Comparison of ENCODE assay signal across 8 mouse cellular contexts in the genomic region with DNA sequence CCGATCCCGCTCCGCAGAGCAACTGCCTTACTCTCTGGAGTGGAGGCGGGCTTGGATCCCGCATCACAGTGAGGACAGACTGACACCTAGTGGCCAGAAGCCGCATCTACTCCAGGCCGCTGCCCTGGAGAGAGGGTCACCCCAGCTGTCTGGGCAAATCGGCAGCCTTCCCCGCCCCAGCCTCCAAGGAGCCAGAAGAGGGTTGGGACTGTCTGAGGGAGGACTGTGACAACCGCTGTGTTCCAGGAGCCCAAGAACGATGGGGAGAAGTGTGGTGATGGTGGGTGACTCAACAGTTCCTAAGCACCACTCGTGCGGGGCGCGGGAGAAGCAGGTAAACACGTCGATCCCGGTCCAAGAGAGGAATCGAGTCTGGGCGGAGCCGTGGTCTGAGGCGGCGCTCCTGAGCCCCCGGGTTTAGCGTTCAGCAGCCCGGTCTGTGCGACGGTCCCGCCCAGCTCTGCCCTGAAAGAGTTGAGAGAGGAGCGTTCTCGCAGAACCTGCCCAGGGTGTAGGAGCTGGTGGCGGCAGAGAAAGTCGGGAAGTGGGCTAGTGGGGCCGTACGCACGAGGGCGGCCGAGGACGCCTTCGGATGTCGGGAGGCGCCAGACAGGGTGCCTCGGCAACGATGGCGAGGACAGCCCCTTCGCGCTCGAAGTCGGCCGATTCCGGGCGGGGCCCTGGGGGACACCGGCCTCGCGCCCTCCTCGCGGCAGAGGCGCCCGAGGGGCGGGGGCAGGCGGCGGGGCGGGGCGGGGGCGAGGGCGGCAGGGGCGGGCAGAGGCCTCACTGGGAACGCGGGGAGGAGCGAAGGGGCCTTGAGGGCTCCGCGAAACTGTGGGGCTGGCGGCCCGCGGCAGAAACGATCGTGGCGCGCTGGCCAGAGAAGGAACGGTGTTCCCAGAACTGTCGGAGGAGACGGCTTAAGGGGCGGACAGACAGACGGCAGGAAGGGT. TPM values are rescaled to one million over a fixed set of nuclear protein-coding genes. Genes with fewer than 3 reads are reported as not detected.
DNase-seq lines count a peak whose midpoint lies in the region; ATAC-seq and TF ChIP-seq lines count a peak whose summit lies in the region.

No protein-coding gene starts in this region.

- TF ChIP-seq POLR2A in cortical plate, adult 2 months (IDR thresholded peaks at IDR 0.05; ENCODE audit: extremely low read depth, insufficient read depth, low read length): peak; percentile 39; the same call in 1 of the 2 replicates

- WGBS in macrophage (ENCODE audit: missing documents): under 1% methylated on average over 82 of the region's 84 CpGs

- peak; percentile 58 for ATAC-seq in activated CD4-positive, CD25-positive, alpha-beta regulatory T cell, adult 4 months

- H3K36me3 ChIP-seq in macrophage (ENCODE audit: inconsistent target): peaks cover 11% of the 10 kb centered on the region; the same call in 1 of the 2 replicates

- H3K4me1 ChIP-seq in cortical plate, adult 2 months (ENCODE audit: control insufficient read depth, insufficient read depth, low read length): 0 out of 2 replicates have a peak, but pooled peaks cover 2% of the 10 kb centered on the region

- intact Hi-C loops in left cerebral cortex, adult 2 months (cut with DNase I): loop anchor here (1.0 to 5.0 kb wide), 3 partner anchors 19 to 141 kb away; a partner anchor contains a TSS

- DNase-seq in gastrocnemius, adult 8-10 months (ENCODE audit: low spot score in 2 of 2): peak; percentile 92 to 93
- DNase-seq in hindlimb bud, embryonic 11.5 days (ENCODE audit: extremely low spot score, low read depth, low spot score): peak; percentile 89
- DNase-seq in left cerebral cortex, adult 2 months (ENCODE audit: extremely low spot score in 1 of 2, low spot score in 2 of 2): peak; percentile 92 to 95
- peak; percentile 88 for DNase-seq in retina, postnatal 7 days (ENCODE audit: low read depth, low spot score)
- DNase-seq in urinary bladder, adult 2 months (ENCODE audit: low spot score): peak; percentile 83

- peak; percentile 91 for TF ChIP-seq CTCF in cortical plate, adult 2 months (IDR thresholded peaks at IDR 0.05; ENCODE audit: extremely low read depth, insufficient read depth, low read length)
- TF ChIP-seq CTCF in left cerebral cortex, adult 2 months (IDR thresholded peaks at IDR 0.05): peak; percentile 99

- peaks cover 22% of the 10 kb centered on the region for H3K79me2 ChIP-seq in macrophage (ENCODE audit: inconsistent target)

- peak overlapping the region; percentile 66 for H3K27ac ChIP-seq in cortical plate, adult 2 months (ENCODE audit: insufficient read depth, low read length)
- peak overlapping the region; percentile 80 for H3K27ac ChIP-seq in left cerebral cortex, adult 2 months
- peak overlapping the region; percentile 54 for H3K27ac ChIP-seq in macrophage

- peak overlapping the region; percentile 26 for H3K4me3 ChIP-seq in cortical plate, adult 2 months (ENCODE audit: insufficient read depth, low read length)
- peak overlapping the region; percentile 52 for H3K4me3 ChIP-seq in left cerebral cortex, adult 2 months
- H3K4me3 ChIP-seq in macrophage (ENCODE audit: inconsistent target): peak overlapping the region; percentile 69

RNA-seq across cellular contexts. Expression of a gene that starts 1.7 kb away (rescaled TPM):
- polyA plus RNA-seq in activated CD4-positive, CD25-positive, alpha-beta regulatory T cell, adult 4 months (2017; shearing (Covaris generic)): 1 to 10 TPM; 2.3 to 4.3 TPM
- polyA plus RNA-seq in cortical plate, adult 2 months (2012; rRNA removed): 83.0 and 84.4 TPM in 2 replicates
- total RNA-seq in gastrocnemius, adult 8-10 months (2022): 1 to 10 TPM in 1 of 4 experiments, under 1 TPM in 3; 0.56 to 1.7 (median 0.64) TPM
- total RNA-seq in left cerebral cortex, adult 2 months (2021): 10 to 100 TPM; 24.4 to 27.7 TPM
- 10 to 100 TPM in 1 of 26 experiments, 1 to 10 TPM in 25; 1.3 to 10.0 (median 5.1) TPM for total RNA-seq in macrophage (2018; cell fraction: chromatin; rRNA removed)
- total RNA-seq in macrophage (2018; cell fraction: cytosol; rRNA removed): 1 to 10 TPM in 3 of 26 experiments, under 1 TPM in 23; 0.09 to 1.3 (median 0.41) TPM
- total RNA-seq in macrophage (2018; cell fraction: nucleus; rRNA removed): 1 to 10 TPM; 1.4 to 9.8 (median 3.1) TPM
- 0.76 to 1.4 TPM (median 1.1 TPM) in 3 replicates for polyA plus RNA-seq in macrophage (2018)
- polyA plus RNA-seq in urinary bladder, adult 2 months (2012; rRNA removed): 24.1 and 33.5 TPM in 2 replicates

RNA-seq across cellular contexts. Expression of a gene that starts 1.7 kb away (rescaled TPM):
- polyA plus RNA-seq in activated CD4-positive, CD25-positive, alpha-beta regulatory T cell, adult 4 months (2017; shearing (Covaris generic)): 10 to 100 TPM in 1 of 2 experiments, 1 to 10 TPM in 1; 9.4 to 13.2 TPM
- 5.4 and 6.2 TPM in 2 replicates for polyA plus RNA-seq in cortical plate, adult 2 months (2012; rRNA removed)
- total RNA-seq in gastrocnemius, adult 8-10 months (2022): under 1 TPM; 0.19 to 0.73 (median 0.50) TPM
- total RNA-seq in left cerebral cortex, adult 2 months (2021): 1 to 10 TPM; 3.0 to 3.1 TPM
- total RNA-seq in macrophage (2018; cell fraction: chromatin; rRNA removed): 1 to 10 TPM; 1.5 to 9.9 (median 3.2) TPM
- total RNA-seq in macrophage (2018; cell fraction: cytosol; rRNA removed): 1 to 10 TPM in 12 of 26 experiments, under 1 TPM in 14; 0.55 to 1.6 (median 0.95) TPM
- total RNA-seq in macrophage (2018; cell fraction: nucleus; rRNA removed): 1 to 10 TPM in 24 of 26 experiments, under 1 TPM in 2; 0.47 to 9.1 (median 2.0) TPM
- 0.89 to 2.2 TPM (median 1.7 TPM) in 3 replicates for polyA plus RNA-seq in macrophage (2018)
- polyA plus RNA-seq in urinary bladder, adult 2 months (2012; rRNA removed): 14.4 and 19.7 TPM in 2 replicates

RNA-seq across cellular contexts. Expression of a gene that starts 5.2 kb away (rescaled TPM):
- 1,000 to 10,000 TPM; 3,988 to 4,036 TPM for polyA plus RNA-seq in activated CD4-positive, CD25-positive, alpha-beta regulatory T cell, adult 4 months (2017; shearing (Covaris generic))
- polyA plus RNA-seq in cortical plate, adult 2 months (2012; rRNA removed): 1,200 and 1,274 TPM in 2 replicates
- total RNA-seq in gastrocnemius, adult 8-10 months (2022): 100 to 1,000 TPM; 671 to 835 (median 744) TPM
- total RNA-seq in left cerebral cortex, adult 2 months (2021): 100 to 1,000 TPM; 647 to 724 TPM
- 100 to 1,000 TPM in 1 of 26 experiments, 10 to 100 TPM in 24, 1 to 10 TPM in 1; 9.7 to 338 (median 26.6) TPM for total RNA-seq in macrophage (2018; cell fraction: chromatin; rRNA removed)
- total RNA-seq in macrophage (2018; cell fraction: cytosol; rRNA removed): 1,000 to 10,000 TPM in 18 of 26 experiments, 100 to 1,000 TPM in 8; 835 to 2,671 (median 1,320) TPM
- total RNA-seq in macrophage (2018; cell fraction: nucleus; rRNA removed): 100 to 1,000 TPM in 25 of 26 experiments, 10 to 100 TPM in 1; 95.2 to 281 (median 157) TPM
- polyA plus RNA-seq in macrophage (2018): 1,342 to 2,240 TPM (median 1,907 TPM) in 3 replicates
- polyA plus RNA-seq in urinary bladder, adult 2 months (2012; rRNA removed): 2,424 and 3,048 TPM in 2 replicates

RNA-seq across cellular contexts. Expression of a gene that starts 10.0 kb away (rescaled TPM):
- polyA plus RNA-seq in activated CD4-positive, CD25-positive, alpha-beta regulatory T cell, adult 4 months (2017; shearing (Covaris generic)): not detected
- 46.6 and 56.0 TPM in 2 replicates for polyA plus RNA-seq in cortical plate, adult 2 months (2012; rRNA removed)
- 1 to 10 TPM; 1.6 to 5.5 (median 3.4) TPM for total RNA-seq in gastrocnemius, adult 8-10 months (2022)
- total RNA-seq in left cerebral cortex, adult 2 months (2021): 10 to 100 TPM; 19.0 to 19.7 TPM
- total RNA-seq in macrophage (2018; cell fraction: chromatin; rRNA removed): 10 to 100 TPM in 12 of 26 experiments, 1 to 10 TPM in 14; 3.0 to 27.1 (median 7.6) TPM
- total RNA-seq in macrophage (2018; cell fraction: cytosol; rRNA removed): 10 to 100 TPM in 13 of 26 experiments, 1 to 10 TPM in 13; 3.8 to 19.3 (median 10.0) TPM
- 10 to 100 TPM in 9 of 26 experiments, 1 to 10 TPM in 15, under 1 TPM in 2; 0.62 to 23.2 (median 6.5) TPM for total RNA-seq in macrophage (2018; cell fraction: nucleus; rRNA removed)
- polyA plus RNA-seq in macrophage (2018): 8.9 to 23.0 TPM (median 16.1 TPM) in 3 replicates
- polyA plus RNA-seq in urinary bladder, adult 2 months (2012; rRNA removed): 66.7 and 79.2 TPM in 2 replicates

RNA-seq across cellular contexts. Expression of a gene that starts 12.8 kb away (rescaled TPM):
- polyA plus RNA-seq in activated CD4-positive, CD25-positive, alpha-beta regulatory T cell, adult 4 months (2017; shearing (Covaris generic)): 1 to 10 TPM; 3.4 to 5.0 TPM
- 17.1 and 19.6 TPM in 2 replicates for polyA plus RNA-seq in cortical plate, adult 2 months (2012; rRNA removed)
- total RNA-seq in gastrocnemius, adult 8-10 months (2022): 1 to 10 TPM; 2.9 to 3.5 (median 3.2) TPM
- total RNA-seq in left cerebral cortex, adult 2 months (2021): 10 to 100 TPM; 10.5 to 10.6 TPM
- total RNA-seq in macrophage (2018; cell fraction: chromatin; rRNA removed): 1 to 10 TPM in 2 of 26 experiments, under 1 TPM in 10, not detected in 14; 0.12 to 4.0 (median 0.38) TPM
- total RNA-seq in macrophage (2018; cell fraction: cytosol; rRNA removed): under 1 TPM; 0.08 to 0.44 (median 0.20) TPM
- 1 to 10 TPM in 1 of 26 experiments, under 1 TPM in 17, not detected in 8; 0.22 to 1.2 (median 0.33) TPM for total RNA-seq in macrophage (2018; cell fraction: nucleus; rRNA removed)
- 0.32 to 0.47 TPM (median 0.40 TPM) in 3 replicates for polyA plus RNA-seq in macrophage (2018)
- 20.4 and 26.1 TPM in 2 replicates for polyA plus RNA-seq in urinary bladder, adult 2 months (2012; rRNA removed)

Comparison
In these comparisons a context has a peak if more than half of its experiments do, and no peak if none do; other contexts are left out.
1. Peak in every context shown above with its lines: DNase-seq, ATAC-seq, H3K4me3 ChIP-seq and H3K27ac ChIP-seq.